Mouse (Mus musculus): Measurements from ENCODE around the gene Crim1.

Crim1 gene

GRCm38 (mm10) chr17:78374756-78375155 is 174.7 kb downstream of the Crim1 start:
- DNase-seq (ENCODE audit: low read depth, low spot score) = no peak

GRCm38 (mm10) chr17:78376587-78376986 is 176.5 kb downstream of the Crim1 start:
- no peak for DNase-seq (ENCODE audit: low read depth, low spot score)

GRCm38 (mm10) chr17:78379079-78379729 is 179.2 kb downstream of the Crim1 start:
- DNase-seq (ENCODE audit: low read depth, low spot score) = no peak

- DNase-seq (ENCODE audit: low read depth, low spot score) = no peak
Observed at GRCm38 (mm10) chr17:78379730-78380245, 179.7 kb downstream of the Crim1 start.

GRCm38 (mm10) chr17:78382321-78382720 is 182.3 kb downstream of the Crim1 start:
- no peak for DNase-seq (ENCODE audit: low read depth, low spot score)

GRCm38 (mm10) chr17:78387665-78388064 is 187.6 kb downstream of the Crim1 start:
- no peak for DNase-seq (ENCODE audit: low read depth, low spot score)

- DNase-seq (ENCODE audit: low read depth, low spot score) = no peak
Observed at GRCm38 (mm10) chr17:78388101-78388847, 188.2 kb downstream of the Crim1 start.

- no peak for DNase-seq (ENCODE audit: low read depth, low spot score)
Observed at GRCm38 (mm10) chr17:78389573-78389972, 189.5 kb downstream of the Crim1 start.

GRCm38 (mm10) chr17:78392401-78393087 is 192.5 kb downstream of the Crim1 start:
- no peak for DNase-seq (ENCODE audit: low read depth, low spot score)

GRCm38 (mm10) chr17:78400130-78400840 is 200.2 kb downstream of the Crim1 start:
- DNase-seq (ENCODE audit: low read depth, low spot score) = no peak

- no peak for DNase-seq (ENCODE audit: low read depth, low spot score)
Observed at GRCm38 (mm10) chr17:78401311-78401710, 201.3 kb downstream of the Crim1 start.

GRCm38 (mm10) chr17:78401713-78402112 is 201.7 kb downstream of the Crim1 start:
- DNase-seq (ENCODE audit: low read depth, low spot score) = no peak

- no peak for DNase-seq (ENCODE audit: low read depth, low spot score)
Observed at GRCm38 (mm10) chr17:78402174-78402573, 202.1 kb downstream of the Crim1 start.

- no peak for DNase-seq (ENCODE audit: low read depth, low spot score)
Observed at GRCm38 (mm10) chr17:78403229-78403628, 203.2 kb downstream of the Crim1 start.

GRCm38 (mm10) chr17:78403804-78404203 is 203.8 kb downstream of the Crim1 start:
- no peak for DNase-seq (ENCODE audit: low read depth, low spot score)

- no peak for DNase-seq (ENCODE audit: low read depth, low spot score)
Observed at GRCm38 (mm10) chr17:78405336-78405735, 205.3 kb downstream of the Crim1 start.

GRCm38 (mm10) chr17:78406854-78407253 is 206.8 kb downstream of the Crim1 start:
- no peak for DNase-seq (ENCODE audit: low read depth, low spot score)

- DNase-seq (ENCODE audit: low read depth, low spot score) = no peak
Observed at GRCm38 (mm10) chr17:78407581-78407980, 207.5 kb downstream of the Crim1 start.

GRCm38 (mm10) chr17:78408386-78408785 is 208.3 kb downstream of the Crim1 start:
- DNase-seq (ENCODE audit: low read depth, low spot score) = no peak

- DNase-seq (ENCODE audit: low read depth, low spot score) = no peak
Observed at GRCm38 (mm10) chr17:78409900-78410299, 209.9 kb downstream of the Crim1 start.

GRCm38 (mm10) chr17:78415255-78415654 is 215.2 kb downstream of the Crim1 start:
- DNase-seq (ENCODE audit: low read depth, low spot score) = no peak

Data from forelimb bud, embryonic 11.5 days (tissue).